Mouse (Mus musculus) testis, adult 2 months (tissue): ENCODE results near the gene Myt1l.

Experiments used
- CTCF ChIP-seq: fragments of 200-500 bp; IDR thresholded peaks from 2 replicates; pipeline ENCODE4 v1.5.1; 2012; ENCODE audit warnings: low read depth, mild to moderate bottlenecking, inconsistent platforms, low read length, moderate library complexity; ENCODE audit not compliant: control insufficient read depth, insufficient read depth, insufficient replicate concordance
- POLR2A ChIP-seq: fragments of 200-500 bp; IDR thresholded peaks from 2 replicates; pipeline ENCODE4 v1.6.1; 2012; ENCODE audit warnings: low read depth, mild to moderate bottlenecking, inconsistent platforms, low read length, moderate library complexity; ENCODE audit not compliant: control insufficient read depth

DNA sequence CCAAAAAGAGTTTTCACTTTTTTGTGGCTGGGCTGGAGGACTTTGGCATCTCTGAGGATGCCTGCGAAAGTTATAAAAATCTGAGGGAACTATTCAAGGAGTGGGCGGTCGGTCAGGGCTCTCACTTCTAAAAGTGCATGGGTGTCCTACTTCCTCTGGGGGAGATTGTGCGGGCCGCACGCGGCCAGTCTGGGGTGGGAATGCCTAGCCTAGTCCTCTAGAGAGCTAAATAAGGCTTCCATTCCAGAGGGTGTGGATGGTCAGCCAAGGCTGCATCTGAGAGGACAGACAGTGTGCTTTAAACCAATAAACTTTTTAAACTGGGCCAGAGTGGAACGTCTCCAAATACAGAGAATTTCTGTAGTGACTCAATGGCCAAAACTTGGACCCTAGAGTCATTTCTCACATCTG, 411.1 kb downstream of the Myt1l start:
- TF ChIP-seq CTCF, result no peak
- no peak for TF ChIP-seq POLR2A
